Mouse (Mus musculus): ENCODE results near the gene Cilp2.

The Cilp2 gene

DNA sequence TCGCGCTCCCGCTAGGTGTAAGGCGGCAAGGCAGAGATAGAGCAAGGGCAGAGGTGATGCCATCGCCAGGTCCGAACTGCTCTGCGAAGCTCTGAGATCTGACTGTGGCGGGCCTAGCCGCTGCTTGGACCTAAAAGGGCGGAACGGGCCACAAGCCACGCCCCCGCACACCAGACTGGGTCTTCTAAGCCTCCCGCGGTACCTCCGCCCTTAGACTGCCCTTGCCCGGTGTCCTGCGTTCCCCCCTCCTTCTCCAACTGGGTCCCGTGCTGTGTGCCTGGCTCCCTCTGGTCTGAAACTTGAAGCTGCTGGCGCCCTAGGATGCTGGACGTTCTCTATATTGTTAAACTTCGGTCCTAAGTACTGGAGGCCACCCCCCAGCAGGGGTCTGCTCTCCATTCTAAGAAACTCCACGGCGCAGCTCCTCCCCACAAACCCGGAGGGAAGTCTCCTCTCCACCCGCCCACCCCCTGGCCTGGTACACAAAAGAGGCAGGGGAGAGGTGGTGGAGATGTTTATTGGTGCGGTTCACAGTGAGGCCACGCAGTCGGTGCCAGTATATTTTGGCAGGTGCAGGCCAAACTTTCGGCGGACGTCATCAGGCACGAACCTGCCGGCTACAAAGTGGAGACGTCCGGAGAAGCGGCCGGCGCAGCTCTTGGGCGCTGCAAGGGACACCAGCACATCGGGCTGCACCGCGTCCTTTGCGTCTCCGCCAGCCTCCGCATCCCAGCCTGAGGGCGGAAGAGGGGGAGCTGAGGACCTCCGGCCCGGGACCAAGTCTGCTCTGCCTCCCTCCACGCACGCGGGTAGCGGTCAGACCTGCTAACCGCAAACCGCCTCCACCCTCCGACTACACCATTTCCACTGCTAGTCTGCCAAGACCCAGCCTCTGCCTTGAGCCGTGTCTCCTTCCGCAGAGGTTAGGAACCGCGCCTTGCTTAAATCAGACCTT is at the start of gene Cilp2:
TSS of gene Cilp2 (minus strand) at position 399 of the 955 bp plus-strand sequence.
- DNase-seq (ENCODE audit: low spot score in 2 of 2), result no peak

DNA sequence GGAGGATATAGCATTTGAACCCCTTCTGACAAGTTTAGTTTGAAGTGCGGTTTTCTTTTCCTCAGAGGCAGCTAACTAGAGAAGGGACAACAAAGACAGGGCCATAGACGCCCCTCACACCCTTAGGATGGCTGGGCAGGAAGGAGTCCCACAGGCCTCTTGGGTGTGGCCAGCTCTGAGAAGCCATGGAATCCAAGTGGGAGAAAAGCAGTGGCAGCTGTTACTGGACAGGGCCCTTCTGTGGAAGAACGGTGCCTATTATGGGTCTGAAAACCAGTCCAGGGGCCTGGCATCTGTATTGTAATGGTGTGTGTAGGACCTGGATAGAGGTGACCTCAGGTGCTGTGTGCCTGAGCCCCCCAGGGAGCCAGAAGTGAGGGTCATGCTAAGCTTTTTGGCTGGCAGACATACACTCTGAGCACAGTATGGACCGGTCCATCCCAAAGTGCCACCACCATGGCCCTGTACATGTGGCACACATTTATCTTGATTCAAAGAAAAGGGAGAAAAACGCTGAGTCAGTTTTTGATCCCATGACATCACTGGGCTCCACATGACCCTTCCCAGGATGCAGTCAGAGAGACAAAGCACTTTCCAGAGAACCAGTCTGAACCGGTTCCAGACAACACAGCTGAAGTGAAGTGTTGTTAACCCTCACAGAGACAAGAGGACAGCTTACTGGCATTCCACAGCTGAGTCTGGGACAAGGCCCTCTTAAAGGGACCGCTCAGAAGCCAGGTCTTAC is 48.7 kb upstream of the Cilp2 start:
- no peak for DNase-seq (ENCODE audit: low spot score in 2 of 2)

DNA sequence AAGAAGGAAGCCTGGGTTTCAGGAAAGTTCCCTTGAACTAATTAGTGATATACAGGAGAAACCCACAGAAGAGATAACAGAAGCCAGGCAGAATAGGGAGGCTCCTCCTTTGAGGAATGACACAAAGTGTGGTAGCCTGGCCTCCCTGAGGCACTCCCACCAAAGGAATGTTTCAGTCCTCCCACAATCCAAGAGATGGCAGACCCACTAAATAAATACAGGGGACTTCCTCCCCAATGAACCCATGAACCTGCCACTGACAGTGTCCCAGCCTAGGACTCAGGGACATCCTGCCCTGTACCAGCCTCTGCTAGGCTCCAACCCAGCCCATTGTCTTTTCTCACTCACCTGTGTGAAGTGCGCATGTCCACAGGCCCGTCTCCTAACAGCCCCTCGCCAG is 47.9 kb upstream of the Cilp2 start:
- DNase-seq (ENCODE audit: low spot score in 2 of 2), result no peak

DNA sequence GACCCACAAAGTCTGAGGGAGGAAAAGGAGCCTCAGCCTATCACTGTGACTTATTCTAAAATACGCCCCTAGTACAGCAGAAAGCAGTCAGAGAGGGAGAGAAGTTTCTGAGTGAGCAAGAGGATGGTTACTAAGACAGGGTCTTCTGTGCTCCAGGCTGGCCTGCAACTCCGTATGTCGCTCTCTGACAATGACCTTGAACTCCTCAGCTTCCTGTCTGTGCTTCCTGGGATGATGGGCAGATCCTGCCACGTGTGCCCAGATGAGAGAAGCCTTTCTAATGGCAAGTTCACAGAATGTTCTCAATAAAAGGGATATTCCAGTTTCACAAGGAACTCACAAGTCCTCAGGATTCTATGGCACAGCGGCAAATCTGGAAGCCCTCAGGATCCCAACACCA is 47.1 kb upstream of the Cilp2 start:
- no peak for DNase-seq (ENCODE audit: low spot score in 2 of 2)

DNA sequence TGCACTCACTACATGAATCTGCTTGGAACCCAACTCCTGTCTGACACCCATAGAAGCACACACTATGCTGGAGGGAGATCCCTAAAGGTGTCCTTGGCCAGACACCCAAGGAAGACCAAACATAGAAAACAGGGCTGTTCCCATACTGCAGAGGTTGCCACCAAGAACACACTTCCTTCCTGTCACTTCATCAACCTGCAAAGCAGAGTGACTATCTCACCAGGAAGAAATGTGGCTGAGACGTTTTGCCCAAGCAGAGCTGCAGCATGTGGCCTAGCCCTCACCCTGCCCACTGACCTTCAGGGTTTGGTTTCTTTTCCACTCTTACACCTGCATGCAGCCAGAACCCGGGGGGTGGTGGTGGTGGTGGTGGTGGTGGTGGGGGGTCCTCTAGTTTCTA is 46.3 kb upstream of the Cilp2 start:
- DNase-seq (ENCODE audit: low spot score in 2 of 2), result no peak

DNA sequence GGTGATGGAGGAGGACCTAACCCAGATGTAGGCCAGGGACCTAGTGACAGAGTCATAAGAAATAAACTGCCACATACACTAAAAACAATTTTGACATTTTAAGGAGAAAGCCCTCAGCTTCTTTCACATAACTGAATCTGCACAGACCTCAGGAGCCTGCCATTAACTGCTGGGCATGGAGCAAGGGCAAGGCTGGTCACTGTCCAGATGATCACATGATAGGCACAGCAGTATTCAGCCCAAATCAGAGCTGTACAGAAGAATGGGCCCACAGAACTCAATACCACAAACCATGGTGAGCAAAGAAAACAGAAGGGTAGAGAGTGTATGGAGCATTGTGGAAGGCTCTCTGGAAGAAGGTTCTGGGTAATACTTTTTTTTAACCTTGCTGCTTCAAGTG is 39.4 kb upstream of the Cilp2 start:
- no peak for DNase-seq (ENCODE audit: low spot score in 2 of 2)

DNA sequence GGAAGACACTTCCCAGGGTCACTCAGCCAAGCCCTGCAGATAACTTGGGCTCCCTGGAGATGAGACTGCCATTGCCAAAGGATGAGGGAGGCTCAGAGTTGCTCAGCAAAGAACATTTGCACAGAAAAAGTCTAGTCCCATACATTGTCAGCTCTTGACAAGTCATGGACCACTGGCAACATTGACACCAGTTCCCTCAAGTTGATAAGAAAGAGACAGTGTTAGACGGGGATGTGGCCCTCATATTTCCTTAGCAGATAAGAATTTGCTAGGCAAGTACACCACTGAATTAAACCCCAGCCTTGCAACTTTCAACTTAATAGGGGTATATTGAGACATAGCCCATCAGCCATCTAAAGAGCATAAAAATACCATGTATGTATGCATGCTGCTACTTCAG is 36.5 kb upstream of the Cilp2 start:
- no peak for DNase-seq (ENCODE audit: low spot score in 2 of 2)

DNA sequence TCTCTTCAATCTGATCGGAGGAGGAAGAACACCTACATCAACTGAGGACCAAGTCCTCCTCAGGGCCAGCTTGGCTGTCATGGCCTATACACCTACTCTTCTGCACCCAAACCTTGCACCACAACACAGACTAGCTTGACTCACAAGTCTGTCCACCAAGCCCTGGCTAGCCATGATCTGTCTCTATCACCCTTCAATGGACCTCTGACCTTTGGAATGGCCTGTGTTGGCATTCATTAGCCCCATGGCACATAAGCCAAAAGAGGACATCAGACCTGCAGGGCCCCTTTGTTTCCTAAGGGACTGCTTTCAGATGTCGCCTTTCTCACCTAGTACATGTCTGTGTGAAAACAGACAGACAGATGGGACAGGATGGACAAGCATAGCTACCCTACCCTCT is 33.7 kb upstream of the Cilp2 start:
- no peak for DNase-seq (ENCODE audit: low spot score in 2 of 2)

DNA sequence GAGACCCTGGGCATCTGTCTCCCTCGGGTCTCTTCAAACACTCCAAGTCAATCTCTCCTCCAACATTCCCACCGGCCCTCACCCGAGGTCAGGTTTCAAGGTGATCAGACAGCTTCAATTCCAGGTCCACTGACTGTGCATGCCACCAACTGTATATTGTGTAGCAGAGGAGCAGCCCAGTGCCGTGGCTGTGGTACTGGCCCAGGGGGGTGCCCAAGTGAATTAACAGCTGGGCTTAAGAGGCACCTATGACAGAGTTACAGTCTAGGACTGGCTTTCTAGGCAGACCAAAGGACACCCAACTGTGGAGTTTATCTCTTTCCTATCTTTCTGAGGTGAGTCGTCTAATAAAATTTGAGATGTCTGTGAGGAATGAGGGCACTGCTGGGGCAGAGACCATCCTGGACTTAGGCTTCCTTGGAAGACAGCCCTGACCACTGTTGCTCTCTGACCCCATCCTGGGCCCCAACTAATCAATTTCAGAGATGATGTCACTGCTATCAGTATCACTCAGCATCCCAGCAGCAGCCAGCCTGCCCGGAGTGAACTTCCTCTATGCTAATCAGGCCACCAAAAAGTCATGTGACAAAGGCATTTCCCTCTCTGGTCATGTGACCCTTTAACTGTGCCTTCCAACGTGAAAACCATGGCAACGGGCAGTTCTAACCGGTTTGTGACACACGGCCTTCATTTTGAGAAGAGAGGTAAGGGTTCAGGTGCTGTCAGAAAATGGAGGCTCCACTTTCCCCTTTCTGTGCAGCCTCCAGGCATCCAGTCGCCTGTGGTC is 32.6 kb upstream of the Cilp2 start:
- no peak for DNase-seq (ENCODE audit: low spot score in 2 of 2)

DNA sequence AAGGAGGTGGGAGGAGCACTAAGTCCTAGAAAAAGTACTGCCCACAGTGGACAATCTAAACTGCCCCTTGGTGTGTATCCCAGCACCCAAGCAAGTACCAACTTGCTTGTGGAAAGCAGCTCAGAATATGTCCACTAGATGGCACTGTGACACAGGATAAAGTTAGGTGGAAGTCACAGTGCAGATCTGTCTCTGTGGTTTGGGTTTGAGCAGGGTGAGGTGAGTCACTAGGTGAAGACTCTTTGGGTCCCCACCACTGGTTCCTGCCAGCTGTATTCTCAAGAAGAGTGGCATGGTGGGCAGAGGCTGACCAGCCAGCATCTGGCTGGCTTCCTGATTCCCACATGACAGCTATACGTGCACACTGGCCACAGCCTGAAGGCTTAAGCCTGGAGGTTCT is 31.5 kb upstream of the Cilp2 start:
- peak; percentile 49 to 50 for DNase-seq (ENCODE audit: low spot score in 2 of 2)

DNA sequence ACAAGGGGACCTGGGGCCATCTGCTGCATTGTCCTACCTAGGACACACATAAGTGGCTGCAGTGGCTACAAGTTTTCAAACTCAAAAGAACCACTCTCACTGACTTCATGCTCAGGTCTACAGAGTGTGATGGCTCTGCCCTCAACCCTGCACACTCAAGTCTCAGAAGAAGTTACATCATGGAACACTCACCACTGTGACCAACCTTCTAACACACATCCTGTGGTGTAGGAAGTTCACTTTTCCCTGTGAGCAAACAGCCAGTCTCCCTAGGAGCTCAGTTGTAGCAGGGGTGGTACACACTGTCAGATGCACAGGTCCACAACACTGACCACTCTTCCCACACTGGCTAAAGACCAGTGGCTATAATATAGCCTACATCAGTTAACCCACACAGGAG is 31.0 kb upstream of the Cilp2 start:
- DNase-seq (ENCODE audit: low spot score in 2 of 2), result no peak

DNA sequence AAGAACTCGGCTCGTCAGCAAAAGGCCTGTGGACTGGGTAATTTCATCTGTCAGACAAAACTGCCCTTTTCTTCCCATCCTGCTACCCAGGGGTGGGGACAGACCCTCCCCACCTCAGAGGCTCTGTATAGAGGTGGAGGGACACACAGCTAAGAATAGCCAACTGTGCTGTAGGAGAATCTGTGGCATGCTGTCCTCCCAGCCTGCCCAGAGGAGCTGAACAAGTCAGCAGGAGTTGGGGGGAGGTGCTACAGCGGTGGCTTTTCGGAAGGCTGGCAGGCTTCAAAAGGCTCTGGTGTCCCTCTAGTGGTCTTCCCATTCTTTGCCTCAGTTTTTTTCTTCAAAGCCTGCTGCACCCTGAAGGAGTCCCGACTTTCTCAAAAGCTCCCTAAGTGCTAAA is 28.3 kb upstream of the Cilp2 start:
- DNase-seq (ENCODE audit: low spot score in 2 of 2), result no peak

DNA sequence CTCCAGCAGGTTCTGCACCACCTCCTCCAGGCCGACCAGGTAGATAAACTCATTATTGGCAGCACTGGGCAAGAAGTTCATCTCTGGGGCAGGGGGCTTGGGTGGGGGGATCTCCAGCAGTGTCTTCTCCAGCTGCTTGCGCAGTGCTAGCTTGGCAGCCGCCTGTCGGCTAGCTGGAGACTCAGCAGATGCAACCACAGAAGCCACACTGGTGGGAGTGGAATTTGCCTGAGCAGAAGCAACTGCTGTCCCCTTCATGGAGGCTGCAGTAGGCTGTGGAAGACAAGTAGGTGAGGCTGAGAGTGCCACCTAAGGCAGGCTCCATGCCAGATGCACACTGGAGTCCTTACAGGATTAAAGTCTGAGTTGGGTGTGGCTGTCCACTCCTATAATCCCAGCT is 27.0 kb upstream of the Cilp2 start:
- DNase-seq (ENCODE audit: low spot score in 2 of 2), result no peak

DNA sequence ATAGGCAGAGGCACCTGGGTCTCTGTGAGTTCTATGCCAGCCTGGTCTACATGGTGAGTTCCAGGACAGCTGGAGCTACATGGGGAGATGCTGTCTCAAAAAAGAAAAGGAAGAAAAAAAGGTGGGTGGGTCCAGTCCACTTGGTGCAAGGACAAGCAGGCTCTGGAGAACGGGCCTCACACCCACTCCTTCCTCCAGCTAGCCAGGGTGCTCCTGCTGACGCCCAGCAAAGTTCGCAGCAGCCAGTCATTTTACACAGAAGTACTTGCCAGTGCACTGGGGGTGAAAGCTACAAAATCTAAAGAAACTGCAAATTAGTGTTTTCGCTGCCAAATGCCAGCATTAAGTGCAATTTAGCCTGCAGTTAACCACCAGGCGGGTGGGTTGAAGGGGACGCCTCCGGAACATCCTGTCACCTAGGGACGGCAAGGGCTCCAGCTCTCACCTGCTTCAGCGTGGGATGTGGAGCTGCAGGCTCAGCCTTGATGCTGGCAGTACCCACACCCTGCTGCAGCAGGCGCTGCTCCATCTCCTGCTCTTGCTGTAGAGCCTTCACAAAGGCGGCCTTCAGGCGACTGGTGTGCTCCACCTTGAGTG is 25.1 kb upstream of the Cilp2 start:
- DNase-seq (ENCODE audit: low spot score in 2 of 2), result peak in 1 of 2 experiments; percentile 70

DNA sequence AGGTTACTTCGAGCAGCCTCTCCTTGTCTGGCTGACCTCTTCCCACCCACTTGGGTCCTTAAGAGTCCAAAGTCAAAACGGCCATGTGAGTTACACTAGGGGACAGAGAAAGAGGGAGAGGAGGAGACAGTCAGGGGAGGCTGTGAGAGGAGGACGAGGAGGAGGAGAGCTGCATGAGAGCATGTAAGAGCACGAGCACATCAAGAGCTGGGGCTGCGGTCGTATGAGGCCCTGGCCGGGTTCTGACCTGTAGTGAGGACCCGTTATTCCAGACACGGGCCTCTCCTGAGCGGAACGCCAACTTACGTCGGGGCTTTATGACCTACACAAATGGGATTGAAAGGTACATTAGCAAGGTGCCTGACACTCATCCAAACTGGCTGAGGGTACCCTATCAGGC is 24.4 kb upstream of the Cilp2 start:
- DNase-seq (ENCODE audit: low spot score in 2 of 2), result no peak

DNA sequence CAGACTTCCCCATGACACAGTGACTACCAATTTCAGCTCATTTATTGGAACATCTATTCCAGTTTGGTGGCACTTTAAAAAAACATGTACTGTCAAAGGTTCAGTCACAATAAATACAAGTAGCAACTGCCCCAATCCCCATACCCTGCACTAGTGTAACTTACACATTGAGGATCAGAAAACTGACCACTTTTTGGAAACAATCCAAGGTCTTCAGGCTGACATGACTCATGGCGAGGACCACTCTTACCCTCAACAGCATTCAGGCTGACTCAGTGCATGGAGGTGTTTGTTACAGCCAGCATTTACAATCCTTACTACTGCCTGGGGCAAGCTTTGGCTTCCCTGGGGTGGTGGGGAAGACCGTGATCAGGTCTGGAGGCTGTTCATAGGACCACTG is 19.6 kb upstream of the Cilp2 start:
- DNase-seq (ENCODE audit: low spot score in 2 of 2), result no peak

DNA sequence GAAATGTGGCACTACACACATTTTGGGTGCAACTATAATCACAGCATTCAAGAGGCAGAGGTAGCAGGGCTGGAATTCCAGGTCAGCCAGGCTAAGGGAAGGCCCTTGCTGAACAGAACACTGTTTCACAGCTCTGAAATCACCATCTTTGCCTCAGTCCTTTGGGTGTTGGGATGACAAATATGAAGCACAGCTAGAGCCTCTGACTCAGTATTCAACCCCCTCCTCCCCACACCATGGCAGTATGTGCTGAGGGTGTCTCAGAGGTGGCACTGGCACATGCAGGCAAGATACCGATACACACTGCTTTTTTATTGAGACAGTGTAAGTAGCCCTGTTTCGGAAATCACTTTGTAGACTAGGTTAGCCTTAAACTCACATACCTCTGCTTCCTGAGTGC is 18.8 kb upstream of the Cilp2 start:
- no peak for DNase-seq (ENCODE audit: low spot score in 2 of 2)

DNA sequence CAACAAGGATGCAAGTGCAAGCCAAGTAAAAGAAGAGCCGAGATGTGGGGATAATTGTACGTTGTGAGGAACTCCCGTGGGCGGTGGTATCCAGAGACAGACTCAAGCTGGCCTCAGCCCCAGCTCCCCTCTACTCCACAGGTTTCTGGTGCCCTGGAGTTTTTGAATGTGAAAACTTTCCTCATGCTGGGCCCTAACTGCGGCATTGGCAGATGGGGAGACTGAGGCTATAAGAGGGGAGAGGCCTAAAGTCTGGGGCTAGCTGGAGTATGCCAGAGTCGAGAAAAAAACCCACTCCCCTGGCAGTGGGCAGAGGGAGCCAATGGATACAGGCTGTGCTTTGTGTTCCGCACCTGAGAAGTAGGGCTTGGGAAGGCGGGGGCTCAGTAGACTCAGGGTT is 16.6 kb upstream of the Cilp2 start:
- DNase-seq (ENCODE audit: low spot score in 2 of 2), result no peak

DNA sequence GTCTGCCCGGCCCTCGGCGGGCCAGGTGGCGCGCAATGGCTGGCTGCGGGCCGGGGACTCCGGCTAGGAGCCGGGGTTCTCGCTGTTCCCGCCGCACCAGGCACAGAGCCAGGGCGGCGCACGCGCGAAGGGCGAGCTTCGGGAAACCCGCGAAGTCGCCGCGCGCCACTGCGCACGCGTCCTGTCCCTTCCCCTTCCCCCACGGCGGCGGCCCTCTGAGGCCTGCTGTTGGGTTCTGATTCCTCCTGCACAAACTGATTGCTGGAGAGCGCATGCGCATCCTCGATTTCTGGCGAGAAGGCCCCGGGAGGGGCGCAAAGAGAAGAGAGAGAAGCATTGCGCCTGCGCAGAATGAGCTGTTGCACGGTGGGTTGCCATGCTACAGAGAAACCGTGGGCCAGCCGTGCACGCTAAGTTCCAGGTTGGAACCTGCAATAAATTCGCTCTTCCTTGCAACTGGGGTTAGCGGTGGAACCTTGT is 15.6 kb upstream of the Cilp2 start:
- DNase-seq (ENCODE audit: low spot score in 2 of 2), result peak; percentile 99

DNA sequence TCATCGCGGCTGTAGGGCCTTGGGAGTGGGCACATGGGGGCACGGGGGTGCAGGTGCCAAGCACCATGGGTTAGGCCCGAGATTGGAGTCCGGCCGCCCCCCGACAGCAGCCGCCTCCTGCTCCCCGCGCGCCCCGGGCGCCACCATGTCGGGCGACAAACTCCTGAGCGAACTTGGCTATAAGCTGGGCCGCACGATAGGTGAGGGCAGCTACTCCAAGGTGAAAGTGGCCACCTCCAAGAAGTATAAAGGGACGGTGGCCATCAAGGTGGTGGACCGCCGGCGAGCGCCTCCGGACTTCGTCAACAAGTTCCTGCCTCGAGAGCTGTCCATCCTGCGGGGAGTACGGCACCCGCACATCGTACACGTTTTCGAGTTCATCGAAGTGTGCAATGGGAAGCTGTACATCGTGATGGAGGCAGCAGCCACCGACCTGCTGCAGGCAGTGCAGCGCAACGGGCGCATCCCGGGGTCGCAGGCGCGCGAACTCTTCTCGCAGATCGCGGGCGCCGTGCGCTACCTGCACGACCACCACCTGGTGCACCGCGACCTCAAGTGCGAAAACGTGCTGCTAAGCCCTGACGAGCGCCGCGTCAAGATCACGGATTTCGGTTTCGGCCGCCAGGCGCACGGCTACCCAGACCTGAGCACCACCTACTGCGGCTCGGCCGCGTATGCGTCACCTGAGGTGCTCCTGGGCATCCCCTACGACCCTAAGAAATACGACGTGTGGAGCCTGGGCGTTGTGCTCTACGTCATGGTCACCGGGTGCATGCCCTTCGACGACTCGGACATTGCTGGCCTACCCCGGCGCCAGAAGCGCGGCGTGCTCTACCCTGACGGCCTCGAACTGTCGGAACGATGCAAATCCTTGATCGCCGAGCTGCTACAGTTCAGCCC is 14.9 kb upstream of the Cilp2 start, which contains the start of the genes Tssk6, Ndufa13 and Yjefn3:
TSS of gene Tssk6 (plus strand) at position 22 of the 900 bp plus-strand sequence.
TSS of gene Ndufa13 (minus strand) at position 396 of the 900 bp plus-strand sequence.
TSS of gene Yjefn3 (minus strand) at position 550 of the 900 bp plus-strand sequence.
- no peak for DNase-seq (ENCODE audit: low spot score in 2 of 2)
